Mouse (Mus musculus) midbrain, embryonic 15.5 days (tissue): ENCODE measurements around the gene Fosb. TPM values are rescaled to one million over a fixed set of nuclear protein-coding genes. Genes with fewer than 3 reads are reported as not detected.

Source experiments
- ATAC-seq: fragments of 200-750 bp; cut with Nextera tagmentation; replicated peaks from 2 replicates; pipeline ENCODE4 v1.8.0; 2017; ENCODE audit warnings: moderate TSS enrichment
- H3K27ac ChIP-seq: fragments of 300-500 bp; sonication (generic); 2 replicates; pipeline ENCODE4 v1.5.1; 2015; ENCODE audit warnings: mild to moderate bottlenecking, inconsistent platforms
- H3K27me3 ChIP-seq: fragments of 300-500 bp; sonication (generic); replicated peaks from 2 replicates; pipeline ENCODE4 v1.6.1; 2015; ENCODE audit warnings: inconsistent platforms
- H3K36me3 ChIP-seq: fragments of 300-500 bp; sonication (generic); replicated peaks from 2 replicates; pipeline ENCODE4 v1.6.1; 2015; ENCODE audit warnings: inconsistent platforms
- H3K4me1 ChIP-seq: fragments of 300-500 bp; sonication (generic); 2 replicates; pipeline ENCODE4 v1.6.1; 2015; ENCODE audit warnings: inconsistent platforms
- H3K4me2 ChIP-seq: fragments of 300-500 bp; sonication (generic); 2 replicates; pipeline ENCODE4 v1.6.1; 2015; ENCODE audit warnings: inconsistent platforms, mild to moderate bottlenecking, moderate library complexity
- H3K4me3 ChIP-seq: fragments of 300-500 bp; sonication (generic); 2 replicates; pipeline ENCODE4 v1.5.1; 2015; ENCODE audit warnings: mild to moderate bottlenecking, inconsistent platforms
- H3K9ac ChIP-seq: fragments of 300-500 bp; sonication (generic); 2 replicates; pipeline ENCODE4 v1.6.1; 2015; ENCODE audit warnings: mild to moderate bottlenecking, inconsistent platforms
- H3K9me3 ChIP-seq: fragments of 300-500 bp; sonication (generic); 2 replicates; pipeline ENCODE4 v1.6.1; 2016; ENCODE audit warnings: inconsistent platforms
- WGBS: fragments of 180-500 bp; shearing (Covaris S2); methylation state at CpG from one replicate; pipeline ENCODE4 v1.1.7; 2015; ENCODE audit warnings: mixed read lengths; 5-methylcytosine and 5-hydroxymethylcytosine counted together
- polyA plus RNA-seq: library from polyadenylated mRNA; unstranded; fragments of >200 nt; fragmentation: Nextera tagmentation; extraction: Ambion mirVana; gene quantifications from 2 replicates; pipeline ENCODE4 v1.2.1, GENCODE M21; 2015

Gene Fosb
- polyA plus RNA-seq, 1 experiment from 2014 or later: not detected

DNA sequence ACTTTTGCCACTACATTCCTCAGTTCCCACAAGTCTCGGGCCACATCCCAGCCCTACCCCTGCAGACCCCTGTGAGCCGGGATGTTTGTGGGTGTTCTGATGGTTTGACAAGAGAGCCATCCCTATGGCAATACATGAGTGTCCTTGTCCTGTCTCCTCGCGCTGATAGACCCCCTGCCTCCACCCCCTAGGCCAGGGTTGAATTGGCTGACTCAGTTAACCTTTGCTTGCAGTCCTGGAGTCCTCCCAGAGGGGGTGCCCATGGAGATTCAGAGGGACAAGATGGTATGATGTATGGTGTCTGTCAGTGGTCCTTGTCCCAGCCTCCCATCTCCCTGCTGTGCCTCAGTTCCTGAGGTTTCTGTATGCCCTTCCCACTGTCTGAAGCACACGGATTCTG is 4.2 kb upstream of the Fosb start:
- WGBS: 52% methylated on average over 5 of the region's 5 CpGs
- no peak for ATAC-seq

DNA sequence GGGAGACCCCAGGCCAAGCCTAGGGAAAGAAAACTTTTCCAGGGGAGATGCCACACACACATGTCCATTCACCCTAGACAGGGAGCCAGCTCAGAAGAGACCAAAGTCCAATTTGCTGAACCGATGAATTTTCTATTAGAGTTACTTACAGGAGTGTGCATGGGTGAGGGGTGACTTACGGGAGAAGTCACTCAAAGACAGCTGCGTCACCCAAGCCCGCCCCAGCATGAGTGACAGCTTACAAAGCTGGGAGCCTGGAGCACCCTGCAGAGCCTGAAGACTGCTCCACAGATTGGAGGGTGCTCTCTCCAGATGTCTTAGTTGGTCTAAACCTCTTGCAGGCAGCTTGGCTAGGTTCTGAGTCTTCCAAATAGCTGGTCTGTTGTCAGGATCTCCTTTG is 2.1 kb upstream of the Fosb start:
- no peak overlapping the region for H3K27ac ChIP-seq
- H3K27me3 ChIP-seq: peaks cover 26% of the 10 kb centered on the region
- 35% methylated on average over 4 of the region's 4 CpGs for WGBS
- H3K36me3 ChIP-seq: no peaks in the 10 kb centered on the region
- no peak for ATAC-seq
- H3K4me3 ChIP-seq: no peak overlapping the region
- no peaks in the 10 kb centered on the region for H3K9me3 ChIP-seq
- peaks cover 25% of the 10 kb centered on the region for H3K4me1 ChIP-seq
- no peak overlapping the region for H3K9ac ChIP-seq
- H3K4me2 ChIP-seq: no peak overlapping the region

More for the DNA sequence above, 4.2 kb upstream of the Fosb start:
- no peaks in the 10 kb centered on the region for H3K36me3 ChIP-seq
- H3K27ac ChIP-seq: no peak overlapping the region
- H3K27me3 ChIP-seq: peaks cover 21% of the 10 kb centered on the region
- H3K4me2 ChIP-seq: no peak overlapping the region
- no peak overlapping the region for H3K9ac ChIP-seq
- H3K4me3 ChIP-seq: no peak overlapping the region
- H3K4me1 ChIP-seq: peaks cover 14% of the 10 kb centered on the region
- H3K9me3 ChIP-seq: no peaks in the 10 kb centered on the region

DNA sequence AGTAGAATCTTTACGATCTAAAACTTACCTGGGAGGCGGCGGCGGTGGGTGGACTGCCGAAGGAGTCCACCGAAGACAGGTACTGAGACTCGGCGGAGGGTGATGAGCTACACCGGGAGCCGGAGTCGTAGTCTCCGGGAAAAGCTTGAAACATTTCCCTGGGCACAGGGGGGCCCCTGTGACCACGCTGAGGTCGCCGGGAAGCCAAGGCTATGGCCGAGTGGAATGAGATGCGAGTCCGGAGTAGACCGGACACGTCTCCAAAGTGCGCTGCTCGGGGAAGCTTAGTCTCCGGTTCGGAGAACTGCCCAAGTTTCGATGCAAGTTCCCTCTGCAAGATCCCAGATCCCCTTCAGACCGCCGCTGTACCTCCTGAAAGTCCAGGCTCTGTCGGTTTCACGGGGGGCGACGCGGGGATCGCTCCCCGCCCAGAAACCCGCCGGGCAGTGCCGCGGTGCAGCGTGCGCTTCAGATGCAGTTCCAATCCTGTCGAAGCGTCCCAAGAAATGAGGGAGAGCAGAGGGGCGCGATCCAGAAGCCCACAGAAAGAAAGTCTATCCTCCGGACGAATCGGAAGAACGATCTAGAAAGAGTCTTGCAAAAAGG is 470 bp downstream of the Fosb start:
- ATAC-seq: no peak
- Histone ChIP-seq H3K4me2 (peak overlapping the region; percentile 78), H3K9me3 (no peaks in the 10 kb centered on the region), H3K4me3 (peak overlapping the region; percentile 55), H3K9ac (peak overlapping the region; percentile 7; the same call in 1 of the 2 replicates), H3K36me3 (no peaks in the 10 kb centered on the region), H3K4me1 (peaks cover 35% of the 10 kb centered on the region), H3K27ac (no peak overlapping the region), H3K27me3 (peaks cover 51% of the 10 kb centered on the region)
- WGBS: 1% methylated on average over 48 of the region's 48 CpGs

GRCm38 (mm10) chr7:19308454-19309277 is 1.2 kb downstream of the Fosb start:
- peak overlapping the region; percentile 68 for H3K27ac ChIP-seq
- H3K27me3 ChIP-seq: peaks cover 56% of the 10 kb centered on the region
- H3K4me2 ChIP-seq: peak overlapping the region; percentile 78
- under 1% methylated on average over 58 of the region's 58 CpGs for WGBS
- peaks cover 42% of the 10 kb centered on the region for H3K4me1 ChIP-seq
- H3K4me3 ChIP-seq: peak overlapping the region; percentile 55
- peak overlapping the region; percentile 31 for H3K9ac ChIP-seq
- H3K36me3 ChIP-seq: no peaks in the 10 kb centered on the region
- ATAC-seq: peak; percentile 88
- H3K9me3 ChIP-seq: no peaks in the 10 kb centered on the region

DNA sequence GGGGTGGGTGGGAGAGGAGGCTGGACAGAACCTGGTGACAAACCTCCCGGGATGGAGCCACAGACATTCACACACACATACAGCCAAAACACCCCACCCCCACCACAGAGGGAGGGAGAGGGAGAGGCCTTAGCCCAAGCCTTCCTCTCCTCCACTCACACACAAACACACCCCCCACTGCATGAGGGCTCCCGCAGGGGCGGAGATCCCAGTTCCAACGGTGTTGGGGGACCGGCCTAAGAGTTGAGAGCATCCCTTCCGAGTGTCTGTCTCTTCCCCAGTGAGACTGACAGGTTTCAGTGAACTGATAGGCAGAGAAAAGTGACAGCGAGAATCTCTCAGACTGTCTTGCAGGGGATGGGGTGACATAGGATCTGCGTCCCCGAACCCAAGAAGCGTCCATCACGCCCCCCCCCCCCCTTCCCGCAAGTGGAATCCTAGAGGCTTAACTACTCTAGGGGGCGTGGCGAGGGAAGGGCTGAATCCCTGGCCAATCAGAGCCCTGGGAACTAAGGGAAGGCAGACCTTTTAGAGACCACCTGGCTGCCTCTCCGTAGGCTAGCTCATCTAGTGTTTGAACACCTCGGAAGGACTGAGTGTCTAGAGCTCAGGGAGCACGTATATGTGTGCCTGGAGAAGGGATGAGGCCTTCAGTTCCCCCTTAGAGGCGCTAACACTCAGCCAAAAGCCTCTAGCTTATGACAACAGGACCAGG is 2.0 kb downstream of the Fosb start:
- Histone ChIP-seq H3K9ac (peak overlapping the region; percentile 31), H3K4me3 (peak overlapping the region; percentile 55), H3K27ac (peak overlapping the region; percentile 68), H3K27me3 (peaks cover 56% of the 10 kb centered on the region), H3K4me1 (peaks cover 44% of the 10 kb centered on the region), H3K9me3 (no peaks in the 10 kb centered on the region), H3K4me2 (peak overlapping the region; percentile 78), H3K36me3 (no peaks in the 10 kb centered on the region)
- ATAC-seq: peak; percentile 58
- 1% methylated on average over 18 of the region's 18 CpGs for WGBS

GRCm38 (mm10) chr7:19306819-19307738 is 2.8 kb downstream of the Fosb start:
- no peaks in the 10 kb centered on the region for H3K36me3 ChIP-seq
- no peak overlapping the region for H3K9ac ChIP-seq
- 0 out of 2 replicates have a peak, but pooled peaks have one; percentile 0 for ATAC-seq
- H3K4me1 ChIP-seq: peaks cover 48% of the 10 kb centered on the region
- H3K4me2 ChIP-seq: peak overlapping the region; percentile 78
- 72% methylated on average over 25 of the region's 25 CpGs for WGBS
- H3K4me3 ChIP-seq: no peak overlapping the region
- peaks cover 61% of the 10 kb centered on the region for H3K27me3 ChIP-seq
- H3K9me3 ChIP-seq: no peaks in the 10 kb centered on the region
- no peak overlapping the region for H3K27ac ChIP-seq

- WGBS: 52% methylated on average over 16 of the region's 16 CpGs
- Histone ChIP-seq H3K4me2 (no peak overlapping the region), H3K4me1 (peaks cover 58% of the 10 kb centered on the region), H3K27ac (no peak overlapping the region), H3K36me3 (no peaks in the 10 kb centered on the region), H3K27me3 (peaks cover 54% of the 10 kb centered on the region), H3K4me3 (no peak overlapping the region), H3K9me3 (no peaks in the 10 kb centered on the region), H3K9ac (no peak overlapping the region)
- ATAC-seq: no peak
Observed at GRCm38 (mm10) chr7:19305796-19306765, 3.8 kb downstream of the Fosb start.

DNA sequence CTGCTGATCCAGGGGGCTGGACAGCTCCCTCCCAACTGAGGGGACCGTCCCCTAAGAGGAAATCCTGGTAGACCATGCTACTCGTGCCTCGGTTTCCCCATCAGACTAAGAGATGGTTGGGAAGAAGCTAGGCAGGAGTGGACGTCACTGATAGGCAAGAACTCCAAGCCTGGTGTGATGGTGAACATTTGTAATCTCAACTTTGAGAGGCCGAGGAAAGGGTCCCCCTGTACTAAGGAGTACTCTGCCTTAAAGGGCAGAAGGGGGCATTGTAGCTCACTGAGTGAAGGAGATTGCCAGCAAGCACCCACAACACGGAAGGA is 4.5 kb downstream of the Fosb start:
- Histone ChIP-seq H3K4me2 (no peak overlapping the region), H3K27ac (no peak overlapping the region), H3K9me3 (no peaks in the 10 kb centered on the region), H3K27me3 (peaks cover 54% of the 10 kb centered on the region), H3K4me3 (no peak overlapping the region), H3K9ac (no peak overlapping the region), H3K36me3 (no peaks in the 10 kb centered on the region), H3K4me1 (peaks cover 57% of the 10 kb centered on the region)
- no peak for ATAC-seq
- WGBS: 19% methylated on average over 6 of the region's 6 CpGs

DNA sequence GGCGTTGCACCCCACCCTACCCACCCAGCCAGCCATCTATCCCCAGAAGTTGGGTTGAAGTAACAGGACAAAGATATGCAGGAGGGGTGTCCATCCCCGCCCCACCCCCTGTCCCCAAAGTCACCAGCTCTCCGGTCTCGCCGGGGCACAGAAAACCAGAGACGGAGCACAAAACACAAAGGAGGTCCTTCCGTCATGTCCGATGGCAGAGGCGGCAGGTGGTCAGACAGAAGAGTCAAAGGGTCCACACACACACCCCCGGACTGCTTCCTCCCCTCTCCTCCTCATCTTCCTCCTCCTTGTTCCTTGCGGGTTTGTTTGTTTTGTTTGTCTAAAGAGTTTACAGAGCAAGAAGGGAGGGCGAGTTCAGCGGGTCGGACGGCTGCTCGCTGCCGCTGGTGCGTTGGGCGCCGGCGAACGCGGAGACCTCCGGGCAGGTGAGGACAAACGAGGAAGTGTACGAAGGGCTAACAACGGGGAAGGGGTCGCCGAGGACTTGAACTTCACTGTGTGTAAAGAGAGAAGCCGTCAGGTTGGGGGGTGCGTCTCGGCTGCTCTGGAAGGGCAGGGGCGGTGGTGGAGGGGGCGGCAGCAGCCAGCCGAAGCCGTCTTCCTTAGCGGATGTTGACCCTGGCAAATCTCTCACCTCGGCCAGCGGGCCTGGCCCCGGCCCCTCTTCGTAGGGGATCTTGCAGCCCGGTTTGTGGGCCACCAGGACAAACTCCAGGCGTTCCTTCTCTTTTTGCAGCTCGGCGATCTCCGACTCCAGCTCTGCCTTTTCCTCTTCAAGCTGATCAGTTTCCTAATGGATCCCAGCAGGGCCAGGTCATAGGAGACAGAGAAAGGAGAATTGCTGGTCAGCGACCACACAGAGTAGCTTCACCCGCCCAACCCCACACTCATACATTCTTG is 5.1 kb downstream of the Fosb start:
- no peak for ATAC-seq
- H3K27ac ChIP-seq: no peak overlapping the region
- 1% methylated on average over 48 of the region's 48 CpGs for WGBS
- H3K4me1 ChIP-seq: peaks cover 55% of the 10 kb centered on the region
- 0 out of 2 replicates have a peak overlapping the region, but pooled peaks have one; percentile 14 for H3K9ac ChIP-seq
- H3K4me3 ChIP-seq: peak overlapping the region; percentile 27
- H3K36me3 ChIP-seq: no peaks in the 10 kb centered on the region
- peak overlapping the region; percentile 46 for H3K4me2 ChIP-seq
- no peaks in the 10 kb centered on the region for H3K9me3 ChIP-seq
- H3K27me3 ChIP-seq: peaks cover 54% of the 10 kb centered on the region

- H3K36me3 ChIP-seq: no peaks in the 10 kb centered on the region
- H3K9me3 ChIP-seq: no peaks in the 10 kb centered on the region
- peak overlapping the region; percentile 46 for H3K4me2 ChIP-seq
- no peak overlapping the region for H3K9ac ChIP-seq
- ATAC-seq: no peak
- H3K27ac ChIP-seq: no peak overlapping the region
- H3K4me1 ChIP-seq: peaks cover 45% of the 10 kb centered on the region
- H3K4me3 ChIP-seq: 0 out of 2 replicates have a peak overlapping the region, but pooled peaks have one; percentile 27
- peaks cover 51% of the 10 kb centered on the region for H3K27me3 ChIP-seq
- WGBS: 0% methylated on average over 16 of the region's 16 CpGs
Observed at GRCm38 (mm10) chr7:19303770-19304169, 6.1 kb downstream of the Fosb start.
